15 mouse cellular contexts compared by ENCODE assay signal in the genomic region with DNA sequence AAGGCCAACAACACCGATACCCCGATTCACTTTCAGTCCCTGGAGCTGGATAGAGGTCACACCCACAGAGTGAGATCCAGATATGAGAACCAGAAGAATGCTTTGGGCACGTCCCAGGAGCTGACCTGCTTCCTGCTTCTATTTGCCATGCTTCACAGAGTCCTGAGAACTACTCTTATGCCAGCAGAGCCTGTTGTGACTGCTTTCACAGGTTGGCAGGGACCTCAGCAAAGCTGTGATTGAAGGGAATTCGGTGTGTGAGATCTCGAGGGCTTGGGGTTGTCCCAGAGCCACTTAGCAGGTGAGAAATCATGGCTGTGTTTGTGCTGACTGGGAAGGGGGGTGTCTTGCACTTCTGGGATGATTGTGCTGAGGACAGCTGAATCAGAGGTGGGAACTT.
DNase-seq lines count a peak whose midpoint lies in the region; ATAC-seq lines count a peak whose summit lies in the region.
"Had no signal": no experiment of that assay in that cellular context is flagged by ENCODE, and none has a peak within 500 bp of the region (broad histone marks: within the 10 kb centered on the region; RNA-seq: fewer than 3 reads in every experiment).

No protein-coding gene starts in this region.

- DNase-seq in cerebellum, adult 9-10 months = no peak
- DNase-seq in kidney, adult 9 months = peak; percentile 19
- DNase-seq in kidney, adult 18-20 months = no peak
- DNase-seq in brain, adult 2 months (ENCODE audit: low read depth, low spot score) = peak; percentile 28
- DNase-seq in cerebellum, postnatal 25 days = peak; percentile 22 to 40
- DNase-seq in urinary bladder, postnatal 25 days (ENCODE audit: low spot score) = no peak
- DNase-seq: adrenal gland, adult 2 months; gastrocnemius, postnatal 25 days; lung, embryonic 14.5 days; midbrain, embryonic 14.5 days; thymus, postnatal 25 days had no signal

- ATAC-seq in cerebellum, adult (ENCODE audit: insufficient number of reproducible peaks, low FRiP score, low TSS enrichment) = peak; percentile 34; the same call in 1 of the 2 replicates
- ATAC-seq in erythroid progenitor cell, adult 5-6 weeks (replicated peaks; ENCODE audit: low FRiP score, poor library complexity, severe bottlenecking) = no peak
- ATAC-seq: hindbrain, embryonic 16.5 days; intestine, embryonic 16.5 days had no signal

Comparison
In these comparisons a context has a peak if more than half of its experiments do, and no peak if none do; other contexts are left out.
1. DNase-seq: peak in kidney, adult 9 months (single experiment), brain, adult 2 months (single experiment) and cerebellum, postnatal 25 days (2 of 2); none in cerebellum, adult 9-10 months (single experiment), kidney, adult 18-20 months (single experiment) and urinary bladder, postnatal 25 days (single experiment).